Mouse (Mus musculus) forebrain, embryonic 15.5 days (tissue): Measurements from ENCODE around the gene Eme1. TPM values are rescaled to one million over a fixed set of nuclear protein-coding genes. Genes with fewer than 3 reads are reported as not detected.

Source experiments
- ATAC-seq: fragments of 200-750 bp; cut with Nextera tagmentation; replicated peaks from 2 replicates; pipeline ENCODE4 v1.8.0; 2017; ENCODE audit warnings: mild to moderate bottlenecking, moderate TSS enrichment, moderate library complexity
- H3K27ac ChIP-seq: fragments of 300-500 bp; sonication (generic); replicated peaks from 2 replicates; pipeline ENCODE4 v1.5.1; 2015; ENCODE audit warnings: mild to moderate bottlenecking, inconsistent platforms
- H3K27me3 ChIP-seq: fragments of 300-500 bp; sonication (generic); 2 replicates; pipeline ENCODE4 v1.6.1; 2015; ENCODE audit warnings: inconsistent platforms
- H3K36me3 ChIP-seq: fragments of 300-500 bp; sonication (generic); 2 replicates; pipeline ENCODE4 v1.6.1; 2015; ENCODE audit warnings: mild to moderate bottlenecking, inconsistent platforms
- H3K4me1 ChIP-seq: fragments of 300-500 bp; sonication (generic); 2 replicates; pipeline ENCODE4 v1.6.1; 2015; ENCODE audit warnings: inconsistent platforms
- H3K4me2 ChIP-seq: fragments of 300-500 bp; sonication (generic); replicated peaks from 2 replicates; pipeline ENCODE4 v1.6.1; 2015; ENCODE audit warnings: mild to moderate bottlenecking, inconsistent platforms
- H3K4me3 ChIP-seq: fragments of 300-500 bp; sonication (generic); 2 replicates; pipeline ENCODE4 v1.5.1; 2015; ENCODE audit warnings: mild to moderate bottlenecking, inconsistent platforms
- H3K9ac ChIP-seq: fragments of 300-500 bp; sonication (generic); replicated peaks from 2 replicates; pipeline ENCODE4 v1.6.1; 2015; ENCODE audit warnings: mild to moderate bottlenecking, inconsistent platforms
- H3K9me3 ChIP-seq: fragments of 300-500 bp; sonication (generic); 2 replicates; pipeline ENCODE4 v1.6.1; 2016; ENCODE audit warnings: inconsistent platforms
- WGBS: fragments of 180-500 bp; shearing (Covaris S2); methylation state at CpG from one replicate; pipeline ENCODE4 v1.1.7; 2015; ENCODE audit warnings: mixed read lengths; 5-methylcytosine and 5-hydroxymethylcytosine counted together
- polyA plus RNA-seq: library from polyadenylated mRNA; unstranded; fragments of >200 nt; fragmentation: Nextera tagmentation; extraction: Ambion mirVana; gene quantifications from 2 replicates; pipeline ENCODE4 v1.2.1, GENCODE M21; 2015

Gene Eme1
- polyA plus RNA-seq, 1 experiment from 2014 or later, result 9.7 TPM

DNA sequence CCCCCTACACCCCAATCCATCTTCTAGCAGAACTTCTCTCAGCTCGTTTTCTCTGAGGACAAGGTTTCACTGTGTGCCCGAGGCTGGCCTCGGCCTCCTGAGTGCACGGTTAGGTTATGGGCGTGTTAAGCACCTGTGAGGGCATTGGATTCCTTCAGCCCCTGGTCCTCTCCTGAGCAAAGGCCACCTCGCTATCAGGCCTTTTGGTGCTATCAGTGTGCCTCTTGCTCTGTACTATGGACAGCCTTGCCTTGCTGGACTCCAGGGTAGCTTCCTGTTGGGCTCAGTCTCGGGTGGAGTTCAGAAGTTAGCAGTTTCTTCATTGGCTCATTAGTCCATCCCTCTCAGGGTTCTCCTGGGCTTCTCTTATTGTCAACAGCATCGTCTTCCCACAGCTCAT, 20.8 kb downstream of the Eme1 start:
- H3K4me2 ChIP-seq, result no peak overlapping the region
- peaks cover 16% of the 10 kb centered on the region for H3K4me1 ChIP-seq
- H3K27me3 ChIP-seq, result no peaks in the 10 kb centered on the region
- no peak overlapping the region for H3K4me3 ChIP-seq
- H3K9ac ChIP-seq, result no peak overlapping the region
- H3K9me3 ChIP-seq, result no peaks in the 10 kb centered on the region
- no peak overlapping the region for H3K27ac ChIP-seq
- WGBS, result 85% methylated on average over 8 of the region's 8 CpGs
- H3K36me3 ChIP-seq, result peaks cover 59% of the 10 kb centered on the region
- no peak for ATAC-seq

DNA sequence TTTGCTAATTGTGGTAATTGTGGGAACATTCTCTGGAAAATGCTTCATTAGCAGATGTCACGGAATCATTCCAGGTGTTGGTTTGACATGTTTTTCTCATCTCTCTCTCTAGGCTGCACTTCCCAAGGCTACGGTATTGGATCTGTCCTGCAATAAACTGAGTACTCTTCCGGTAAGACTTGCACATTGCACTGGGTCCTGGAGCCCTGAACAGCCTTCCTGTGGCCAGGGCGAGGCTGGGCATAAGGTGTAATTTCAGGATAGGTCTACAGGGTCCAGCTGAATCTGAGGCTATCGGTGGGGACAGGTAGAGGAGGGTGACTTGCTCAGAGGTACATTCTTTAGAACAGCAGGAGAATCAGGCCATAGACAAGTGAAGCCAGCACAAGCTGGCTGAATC, 21.8 kb downstream of the Eme1 start:
- Histone ChIP-seq H3K4me2 (no peak overlapping the region), H3K9me3 (no peaks in the 10 kb centered on the region), H3K27ac (no peak overlapping the region), H3K27me3 (no peaks in the 10 kb centered on the region), H3K4me3 (no peak overlapping the region), H3K4me1 (peaks cover 16% of the 10 kb centered on the region), H3K9ac (no peak overlapping the region), H3K36me3 (peaks cover 49% of the 10 kb centered on the region)
- WGBS, result 91% methylated on average over 5 of the region's 5 CpGs
- ATAC-seq, result no peak

DNA sequence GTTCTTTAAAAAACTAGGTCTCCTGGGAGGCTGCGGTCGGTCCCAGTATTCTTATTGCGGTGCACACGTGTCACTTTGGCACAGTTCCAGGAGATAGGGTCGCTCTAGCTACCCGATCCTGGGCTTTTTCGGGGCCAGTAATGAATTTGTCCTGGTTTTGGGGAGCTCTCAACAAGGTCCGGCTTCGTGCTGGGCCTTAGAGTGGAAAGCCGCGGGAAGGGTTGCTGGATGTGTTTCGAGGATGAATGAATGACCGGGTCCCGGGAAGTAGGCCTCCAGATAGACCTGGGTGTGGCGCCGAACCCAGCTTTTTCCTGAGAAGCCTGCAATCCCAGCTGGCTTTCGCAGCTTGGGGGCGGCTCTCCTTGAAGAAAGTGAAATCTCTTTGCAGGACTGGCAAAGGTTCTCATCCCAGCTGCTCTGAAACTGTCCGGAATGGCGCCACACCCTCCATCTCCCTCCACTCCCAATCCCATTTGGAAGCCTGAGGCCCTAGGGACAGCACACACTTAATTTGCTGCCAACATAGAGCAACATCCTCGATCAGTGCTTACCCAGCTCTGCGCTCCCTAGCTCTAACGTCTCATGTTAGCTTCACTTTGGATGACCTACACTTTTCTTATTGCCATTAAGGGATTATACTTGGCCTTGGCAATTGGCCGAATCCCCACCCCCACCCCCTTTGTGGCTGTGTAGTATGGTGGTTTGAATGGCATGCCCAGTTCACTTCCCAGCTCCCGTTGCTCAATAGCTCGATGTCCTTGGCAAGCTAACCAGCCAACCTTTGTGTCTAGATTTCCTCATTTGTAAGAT, 23.4 kb downstream of the Eme1 start:
- Histone ChIP-seq H3K4me1 (peaks cover 16% of the 10 kb centered on the region), H3K4me2 (peak overlapping the region; percentile 80), H3K9me3 (no peaks in the 10 kb centered on the region), H3K36me3 (peaks cover 34% of the 10 kb centered on the region), H3K27ac (peak overlapping the region; percentile 57), H3K27me3 (no peaks in the 10 kb centered on the region), H3K4me3 (peak overlapping the region; percentile 88), H3K9ac (peak overlapping the region; percentile 74)
- peak; percentile 32; the same call in 1 of the 2 replicates for ATAC-seq
- 9% methylated on average over 26 of the region's 26 CpGs for WGBS

DNA sequence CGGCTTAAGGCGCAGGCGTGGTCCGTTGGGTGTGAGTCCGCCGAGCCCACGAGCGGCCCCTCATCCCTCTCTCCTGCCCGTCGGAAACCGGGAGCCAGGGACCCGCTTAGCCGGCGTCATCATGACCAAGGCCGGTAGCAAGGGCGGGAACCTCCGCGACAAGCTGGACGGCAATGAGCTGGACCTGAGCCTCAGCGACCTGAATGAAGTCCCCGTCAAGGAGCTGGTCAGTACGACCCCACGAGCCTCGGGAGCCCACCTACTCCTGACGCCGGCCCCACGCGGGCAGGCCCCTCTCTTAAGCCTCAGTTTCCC, 23.9 kb downstream of the Eme1 start:
- 0% methylated on average over 26 of the region's 28 CpGs for WGBS
- Histone ChIP-seq H3K27ac (peak overlapping the region; percentile 57), H3K4me1 (peaks cover 16% of the 10 kb centered on the region), H3K9ac (peak overlapping the region; percentile 74), H3K4me3 (peak overlapping the region; percentile 88), H3K27me3 (no peaks in the 10 kb centered on the region), H3K9me3 (no peaks in the 10 kb centered on the region), H3K36me3 (peaks cover 29% of the 10 kb centered on the region), H3K4me2 (peak overlapping the region; percentile 80)
- ATAC-seq, result no peak; the same call in none of the 2 replicates

DNA sequence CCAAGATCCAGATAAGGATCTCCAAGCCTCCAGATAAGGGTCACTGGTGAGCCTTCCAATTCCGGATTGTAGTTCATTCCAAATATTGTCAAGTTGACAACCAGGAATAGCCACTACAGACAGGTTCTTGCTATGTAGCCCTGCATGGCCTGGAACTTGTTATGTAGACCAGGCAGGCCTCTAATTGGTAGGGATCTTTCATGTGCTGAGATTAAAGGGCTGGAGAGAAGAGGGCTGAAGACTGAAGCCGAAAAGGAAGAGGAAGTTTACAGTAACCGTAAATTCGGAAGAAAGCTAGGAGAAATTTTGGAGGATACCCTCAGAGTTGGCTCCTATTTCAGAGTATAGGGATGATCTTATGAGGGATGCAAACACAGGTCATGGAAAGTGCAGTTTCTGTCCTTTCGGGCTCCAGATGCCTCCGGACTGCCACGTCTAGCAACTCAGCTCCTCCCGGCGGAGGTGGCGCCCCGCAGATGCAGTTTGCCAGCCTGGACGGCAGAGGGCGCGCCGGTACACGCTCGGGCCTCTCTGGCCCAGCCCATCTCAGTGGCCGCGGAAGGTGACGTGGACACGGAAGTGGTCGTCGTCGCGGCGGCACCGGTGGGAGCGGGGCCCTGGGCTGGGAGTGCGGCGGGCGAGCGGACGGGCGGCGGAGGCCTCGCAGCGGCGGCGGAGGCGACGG, 24.4 kb downstream of the Eme1 start, which contains the start of gene Lrrc59:
TSS of gene Lrrc59 (plus strand) at position 569 of the 685 bp plus-strand sequence.
- H3K4me3 ChIP-seq, result peak within 1 kb of the TSS; percentile 88
- peak within 1 kb of the TSS; percentile 57 for H3K27ac ChIP-seq
- H3K4me2 ChIP-seq, result peak within 1 kb of the TSS; percentile 80
- peaks cover 24% of the 10 kb centered on the region for H3K36me3 ChIP-seq
- peak; percentile 98 for ATAC-seq
- 6% methylated on average over 41 of the region's 41 CpGs for WGBS
- peaks cover 16% of the 10 kb centered on the region for H3K4me1 ChIP-seq
- peak within 1 kb of the TSS; percentile 74 for H3K9ac ChIP-seq
- H3K9me3 ChIP-seq, result no peaks in the 10 kb centered on the region
- H3K27me3 ChIP-seq, result no peaks in the 10 kb centered on the region

DNA sequence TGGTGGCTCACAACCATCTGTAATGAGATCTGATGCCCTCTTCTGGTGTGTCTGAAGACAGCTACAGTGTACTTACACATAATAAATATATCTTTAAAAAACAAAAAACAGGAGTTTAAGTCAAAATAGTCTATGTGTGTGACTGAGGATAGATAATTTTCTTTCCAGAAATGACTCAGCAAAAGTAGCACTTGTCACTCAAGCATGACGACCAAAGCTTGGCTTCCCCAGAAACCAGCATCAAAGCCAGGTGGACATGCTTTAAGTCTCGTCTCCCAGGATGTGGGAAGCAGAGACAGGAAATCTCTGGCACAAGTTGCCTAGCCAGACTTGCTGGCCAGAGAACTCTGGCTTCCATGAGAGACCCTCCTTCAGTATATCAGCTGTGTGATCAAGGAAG, 31.6 kb downstream of the Eme1 start:
- ATAC-seq, result no peak
- Histone ChIP-seq H3K4me1 (no peaks in the 10 kb centered on the region), H3K9ac (no peak overlapping the region), H3K36me3 (no peaks in the 10 kb centered on the region), H3K4me2 (no peak overlapping the region), H3K4me3 (no peak overlapping the region), H3K27me3 (no peaks in the 10 kb centered on the region), H3K9me3 (no peaks in the 10 kb centered on the region), H3K27ac (no peak overlapping the region)
- 82% methylated on average over 2 of the region's 2 CpGs for WGBS

DNA sequence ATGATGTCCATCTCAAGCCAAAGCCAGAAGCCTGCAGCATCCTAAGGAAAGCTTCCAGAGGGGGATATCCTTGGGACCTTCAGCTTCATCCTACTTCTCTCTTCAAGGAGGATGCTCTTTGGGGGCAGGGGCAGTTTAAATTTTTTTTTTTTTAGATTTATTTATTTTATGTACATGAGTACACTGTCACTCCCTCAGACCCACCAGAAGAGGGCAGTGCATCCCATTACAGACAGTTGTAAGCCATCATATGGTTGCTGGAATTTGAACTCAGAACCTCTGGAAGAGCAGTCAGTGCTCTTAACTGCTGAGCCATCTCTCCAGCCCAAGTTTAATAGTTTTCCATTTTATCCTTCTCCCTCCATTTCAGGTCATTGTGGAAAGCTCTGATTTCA, 32.3 kb downstream of the Eme1 start:
- H3K4me1 ChIP-seq, result no peaks in the 10 kb centered on the region
- H3K36me3 ChIP-seq, result no peaks in the 10 kb centered on the region
- H3K9me3 ChIP-seq, result no peaks in the 10 kb centered on the region
- H3K27me3 ChIP-seq, result no peaks in the 10 kb centered on the region
- no peak overlapping the region for H3K9ac ChIP-seq
- H3K4me3 ChIP-seq, result no peak overlapping the region
- H3K27ac ChIP-seq, result no peak overlapping the region
- no peak for ATAC-seq
- H3K4me2 ChIP-seq, result no peak overlapping the region

DNA sequence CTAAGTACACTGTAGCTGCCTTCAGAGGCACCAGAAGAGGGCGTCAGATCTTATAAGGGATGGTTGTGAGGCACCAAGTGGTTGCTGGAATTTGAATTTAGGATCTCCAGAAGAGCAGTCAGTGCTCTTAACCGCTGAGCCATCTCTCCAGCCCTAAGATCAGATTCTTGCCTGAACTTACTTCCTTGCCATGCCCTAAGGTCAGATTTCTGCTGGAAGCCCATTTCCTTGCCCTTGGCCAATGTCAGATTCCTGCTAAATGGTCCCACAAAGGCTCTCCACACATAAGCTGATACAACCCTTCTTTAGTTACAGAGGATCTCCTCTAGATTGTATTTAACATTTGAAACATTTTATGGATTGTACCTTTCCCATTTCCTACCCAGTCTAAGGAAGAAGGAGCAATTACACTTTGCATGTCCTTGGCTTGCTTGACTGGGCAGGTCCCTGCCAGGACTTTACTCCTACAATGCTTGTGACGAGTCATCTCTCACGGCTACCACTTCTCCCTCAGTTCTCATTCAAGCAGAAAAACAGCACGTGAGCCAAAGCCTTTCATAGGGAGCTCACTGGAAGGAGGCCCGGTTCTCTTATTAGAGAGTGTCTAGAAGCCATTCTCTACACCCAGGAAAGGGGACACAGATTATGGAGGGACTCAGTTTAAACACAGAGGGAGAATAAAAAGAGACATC, 32.9 kb downstream of the Eme1 start:
- no peak for ATAC-seq
- H3K4me2 ChIP-seq, result no peak overlapping the region
- no peaks in the 10 kb centered on the region for H3K27me3 ChIP-seq
- H3K4me3 ChIP-seq, result no peak overlapping the region
- WGBS, result 47% methylated on average over 6 of the region's 6 CpGs
- H3K36me3 ChIP-seq, result no peaks in the 10 kb centered on the region
- no peaks in the 10 kb centered on the region for H3K4me1 ChIP-seq
- H3K9me3 ChIP-seq, result no peaks in the 10 kb centered on the region
- H3K27ac ChIP-seq, result no peak overlapping the region
- no peak overlapping the region for H3K9ac ChIP-seq

DNA sequence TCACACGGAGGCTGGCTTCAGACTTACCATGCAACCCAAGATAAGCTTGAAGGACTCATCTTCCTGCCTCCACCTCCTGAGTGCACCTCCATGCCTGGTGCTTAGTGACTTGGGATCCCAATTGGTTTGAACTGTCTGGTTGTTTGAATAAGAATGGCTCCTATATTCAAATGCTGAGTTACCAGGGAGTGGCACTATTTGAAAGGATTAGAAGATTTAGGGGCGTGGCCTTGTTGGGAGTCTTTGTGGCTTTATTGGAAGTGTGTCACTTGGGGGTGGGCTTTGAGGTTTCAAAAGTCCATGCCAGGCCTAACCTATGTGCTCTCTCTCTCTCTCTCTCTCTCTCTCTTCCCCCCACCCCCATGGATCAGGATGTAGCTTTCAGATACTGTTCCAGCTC, 36.1 kb downstream of the Eme1 start:
- Histone ChIP-seq H3K36me3 (no peaks in the 10 kb centered on the region), H3K27me3 (no peaks in the 10 kb centered on the region), H3K4me3 (no peak overlapping the region), H3K9ac (no peak overlapping the region), H3K27ac (no peak overlapping the region), H3K4me1 (no peaks in the 10 kb centered on the region), H3K4me2 (no peak overlapping the region), H3K9me3 (no peaks in the 10 kb centered on the region)
- 95% methylated on average over 2 of the region's 2 CpGs for WGBS
- no peak for ATAC-seq

DNA sequence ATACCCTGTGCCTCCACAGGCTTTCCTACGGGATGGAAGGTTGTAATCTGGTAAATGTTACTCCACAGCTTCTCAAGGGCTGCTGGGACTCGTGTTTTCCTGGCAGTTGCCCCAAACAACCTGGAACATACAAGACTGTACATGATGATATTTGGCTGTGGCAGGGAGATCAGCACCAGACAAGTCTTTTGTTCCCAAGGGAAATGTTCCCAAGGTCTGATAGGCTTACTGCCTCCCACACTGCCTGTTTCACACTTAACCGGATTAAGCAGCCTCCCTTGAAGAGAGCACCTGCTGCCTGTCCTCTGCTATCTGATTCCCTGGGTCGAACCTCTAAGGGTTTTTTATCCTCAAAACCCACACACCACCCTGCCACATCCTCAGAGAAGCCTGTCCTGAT, 38.3 kb downstream of the Eme1 start:
- no peak overlapping the region for H3K4me3 ChIP-seq
- 24% methylated on average over 4 of the region's 4 CpGs for WGBS
- H3K9ac ChIP-seq, result no peak overlapping the region
- H3K4me2 ChIP-seq, result no peak overlapping the region
- H3K9me3 ChIP-seq, result no peaks in the 10 kb centered on the region
- no peaks in the 10 kb centered on the region for H3K27me3 ChIP-seq
- H3K4me1 ChIP-seq, result no peaks in the 10 kb centered on the region
- H3K36me3 ChIP-seq, result no peaks in the 10 kb centered on the region
- H3K27ac ChIP-seq, result no peak overlapping the region
- no peak for ATAC-seq

DNA sequence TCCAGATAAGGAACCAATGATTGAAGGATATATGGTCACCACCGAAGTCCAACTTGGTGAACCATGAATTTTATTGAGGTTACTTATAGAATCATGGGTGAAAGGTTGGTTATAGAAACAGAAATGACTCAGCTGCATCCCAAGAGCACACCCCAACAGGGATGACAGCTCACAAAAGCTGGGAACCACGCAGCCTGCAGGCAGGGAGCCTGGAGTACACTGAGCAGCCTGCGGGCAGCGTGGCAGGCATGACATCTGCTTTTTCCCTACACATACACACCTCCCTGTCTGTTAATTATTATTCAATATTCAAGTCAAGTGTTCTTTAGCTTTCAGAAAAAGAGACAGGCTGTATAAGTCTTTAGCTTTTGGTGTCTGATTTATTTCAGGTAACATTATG, 39.2 kb downstream of the Eme1 start:
- no peak overlapping the region for H3K4me3 ChIP-seq
- H3K9ac ChIP-seq, result no peak overlapping the region
- no peak overlapping the region for H3K4me2 ChIP-seq
- no peaks in the 10 kb centered on the region for H3K27me3 ChIP-seq
- no peaks in the 10 kb centered on the region for H3K36me3 ChIP-seq
- H3K4me1 ChIP-seq, result no peaks in the 10 kb centered on the region
- no peak for ATAC-seq
- WGBS, result 84% methylated on average over 4 of the region's 4 CpGs
- no peaks in the 10 kb centered on the region for H3K9me3 ChIP-seq
- no peak overlapping the region for H3K27ac ChIP-seq
